Mouse (Mus musculus): ENCODE results near the gene Pigt. TPM values are rescaled to one million over a fixed set of nuclear protein-coding genes. Genes with fewer than 3 reads are reported as not detected.

Pigt gene
- polyA plus RNA-seq, 2 experiments: 21.7 to 25.6 TPM

DNA sequence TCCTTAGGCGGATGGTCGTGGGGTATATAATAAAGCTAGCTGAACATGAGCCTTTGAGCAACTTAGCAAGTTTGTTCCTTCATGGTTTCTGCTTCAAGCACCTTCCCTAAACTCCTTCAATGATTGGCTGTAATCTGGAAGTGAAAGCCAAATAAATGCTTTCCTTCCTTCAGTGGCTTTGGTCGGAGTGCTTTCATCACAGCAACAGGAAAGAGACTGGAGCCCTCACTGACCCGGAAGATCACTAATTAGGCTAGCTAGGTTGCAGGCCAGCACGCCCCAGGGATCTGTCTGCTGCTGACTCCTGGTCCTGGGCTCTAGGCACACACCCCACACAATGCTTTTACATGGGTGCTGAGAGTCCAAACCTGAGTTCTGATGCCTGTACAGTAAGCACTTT lies 31.2 kb downstream of the Pigt start:
- DNase-seq (ENCODE audit: low read depth in 3 of 3, low spot score in 3 of 3): no peak
- TF ChIP-seq EP300 (IDR thresholded peaks at IDR 0.05; ENCODE audit: low read depth): no peak
- no peak for TF ChIP-seq CTCF (IDR thresholded peaks at IDR 0.05; ENCODE audit: low read depth)
- WGBS (ENCODE audit: insufficient replicate concordance): 36% methylated on average over 5 of the region's 5 CpGs

DNA sequence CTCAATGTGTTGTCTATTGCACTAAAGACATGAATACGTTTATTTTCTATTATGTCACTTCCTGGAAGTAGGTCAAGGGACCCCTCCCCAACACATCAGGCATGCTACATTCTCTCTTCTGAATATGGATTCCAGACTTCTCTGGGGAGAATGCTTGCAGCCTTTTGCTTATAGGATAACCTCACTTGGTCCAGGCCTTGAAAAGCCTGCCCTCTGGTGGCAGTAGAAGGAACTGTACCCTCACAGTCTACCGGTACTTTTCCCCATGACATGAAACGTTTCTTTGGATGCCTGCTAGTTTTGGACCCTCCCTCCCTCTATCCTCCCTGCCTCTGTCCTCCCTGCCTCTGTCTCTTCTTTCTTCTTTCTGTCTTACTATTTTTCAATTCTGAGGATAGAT lies 33.8 kb downstream of the Pigt start:
- peak in 1 of 3 experiments; percentile 17 for DNase-seq (ENCODE audit: low read depth in 3 of 3, low spot score in 3 of 3)
- ATAC-seq (ENCODE audit: insufficient read depth): no peak
- H3K4me1 ChIP-seq (replicated peaks; ENCODE audit: control insufficient read depth in 2 of 2, insufficient read depth in 2 of 2, low read length in 1 of 2): 0 out of 4 replicates have a peak, but pooled peaks cover 0 to 1% of the 10 kb centered on the region in 2 experiments
- H3K36me3 ChIP-seq (replicated peaks; ENCODE audit: control insufficient read depth, insufficient read depth, low read depth): no peaks in the 10 kb centered on the region
- no peak overlapping the region for H3K9ac ChIP-seq (replicated peaks)
- WGBS (ENCODE audit: insufficient replicate concordance): 7% methylated on average over 3 of the region's 3 CpGs
- no peaks in the 10 kb centered on the region for H3K9me3 ChIP-seq (ENCODE audit: control insufficient read depth, low read length)
- H3K4me2 ChIP-seq (ENCODE audit: low read depth): no peak overlapping the region
- H3K27ac ChIP-seq: no peak overlapping the region
- no peak overlapping the region for H3K4me3 ChIP-seq (ENCODE audit: insufficient read depth in 1 of 2, low read depth in 2 of 2, low read length in 2 of 2)
- no peaks in the 10 kb centered on the region for H3K27me3 ChIP-seq (ENCODE audit: control insufficient read depth, insufficient read depth, low read length)
- TF ChIP-seq EP300 (IDR thresholded peaks at IDR 0.05; ENCODE audit: low read depth) (no peak), CTCF (IDR thresholded peaks at IDR 0.05; ENCODE audit: low read depth) (peak; percentile 91)

More for the DNA sequence above, 31.2 kb downstream of the Pigt start:
- Histone ChIP-seq H3K27me3 (ENCODE audit: control insufficient read depth, insufficient read depth, low read length) (no peaks in the 10 kb centered on the region), H3K4me3 (ENCODE audit: insufficient read depth in 1 of 2, low read depth in 2 of 2, low read length in 2 of 2) (no peak overlapping the region), H3K4me1 (replicated peaks; ENCODE audit: control insufficient read depth in 2 of 2, insufficient read depth in 2 of 2, low read length in 1 of 2) (0 out of 4 replicates have a peak, but pooled peaks cover 0 to 1% of the 10 kb centered on the region in 2 experiments), H3K36me3 (replicated peaks; ENCODE audit: control insufficient read depth, insufficient read depth, low read depth) (no peaks in the 10 kb centered on the region), H3K27ac (no peak overlapping the region), H3K9me3 (ENCODE audit: control insufficient read depth, low read length) (no peaks in the 10 kb centered on the region), H3K4me2 (ENCODE audit: low read depth) (no peak overlapping the region), H3K9ac (replicated peaks) (no peak overlapping the region)
- no peak for ATAC-seq (ENCODE audit: insufficient read depth)

DNA sequence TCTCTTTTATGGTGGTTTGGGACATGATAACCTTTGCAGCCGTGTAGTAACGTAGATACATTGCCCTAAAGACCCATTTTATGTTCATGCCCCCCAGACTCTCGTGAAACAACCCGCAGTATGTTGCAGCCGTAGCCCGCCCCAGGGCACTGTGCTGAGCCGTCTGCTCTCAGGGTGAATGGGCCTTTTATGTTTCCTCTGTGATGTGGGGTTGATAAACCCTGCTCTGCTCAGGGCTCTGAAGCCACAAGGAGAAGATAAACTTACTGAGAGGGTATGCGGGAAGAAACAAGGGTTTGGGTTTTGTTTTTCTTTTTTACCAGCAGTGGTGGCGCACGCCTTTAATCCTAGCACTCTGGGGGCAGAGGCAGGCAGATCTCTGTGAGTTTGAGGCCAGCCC lies 37.0 kb downstream of the Pigt start:
- no peak overlapping the region for H3K4me3 ChIP-seq (ENCODE audit: insufficient read depth in 1 of 2, low read depth in 2 of 2, low read length in 2 of 2)
- no peak overlapping the region for H3K27ac ChIP-seq
- TF ChIP-seq CTCF (IDR thresholded peaks at IDR 0.05; ENCODE audit: low read depth) (no peak), EP300 (IDR thresholded peaks at IDR 0.05; ENCODE audit: low read depth) (no peak)
- H3K9me3 ChIP-seq (ENCODE audit: control insufficient read depth, low read length): no peaks in the 10 kb centered on the region
- no peak overlapping the region for H3K4me2 ChIP-seq (ENCODE audit: low read depth)
- WGBS (ENCODE audit: insufficient replicate concordance): 41% methylated on average over 10 of the region's 10 CpGs
- no peaks in the 10 kb centered on the region for H3K27me3 ChIP-seq (ENCODE audit: control insufficient read depth, insufficient read depth, low read length)
- no peak for ATAC-seq (ENCODE audit: insufficient read depth)
- no peaks in the 10 kb centered on the region for H3K36me3 ChIP-seq (replicated peaks; ENCODE audit: control insufficient read depth, insufficient read depth, low read depth)
- H3K9ac ChIP-seq (replicated peaks): no peak overlapping the region
- 0 out of 4 replicates have a peak, but pooled peaks cover 0 to 1% of the 10 kb centered on the region in 2 experiments for H3K4me1 ChIP-seq (replicated peaks; ENCODE audit: control insufficient read depth in 2 of 2, insufficient read depth in 2 of 2, low read length in 1 of 2)
- DNase-seq (ENCODE audit: low read depth in 3 of 3, low spot score in 3 of 3): no peak

DNA sequence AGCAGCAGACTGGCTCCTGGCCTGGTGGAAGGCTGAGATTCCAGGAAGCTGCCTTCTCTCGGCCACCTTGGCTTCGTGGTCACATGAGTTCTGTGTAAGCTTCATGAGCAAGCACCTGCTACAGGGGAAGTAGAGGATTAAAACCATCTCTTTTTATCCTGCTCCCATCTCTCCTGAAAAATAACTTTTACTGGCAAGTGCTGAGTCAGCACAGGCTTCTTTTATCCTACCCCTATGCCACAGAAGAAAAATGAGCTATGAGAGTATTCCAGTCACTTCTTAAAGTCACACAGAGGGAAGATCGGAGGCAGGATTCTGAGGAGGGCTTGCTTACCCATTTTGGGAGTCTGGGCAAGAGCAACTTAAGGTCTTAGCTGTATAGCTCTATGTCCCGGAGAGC lies 39.7 kb downstream of the Pigt start:
- Histone ChIP-seq H3K27ac (no peak overlapping the region), H3K27me3 (ENCODE audit: control insufficient read depth, insufficient read depth, low read length) (no peaks in the 10 kb centered on the region), H3K36me3 (replicated peaks; ENCODE audit: control insufficient read depth, insufficient read depth, low read depth) (no peaks in the 10 kb centered on the region), H3K4me1 (replicated peaks; ENCODE audit: control insufficient read depth in 2 of 2, insufficient read depth in 2 of 2, low read length in 1 of 2) (no peaks in the 10 kb centered on the region; a peak in 1 of 4 replicates), H3K4me3 (ENCODE audit: insufficient read depth in 1 of 2, low read depth in 2 of 2, low read length in 2 of 2) (no peak overlapping the region), H3K9ac (replicated peaks) (no peak overlapping the region), H3K9me3 (ENCODE audit: control insufficient read depth, low read length) (no peaks in the 10 kb centered on the region), H3K4me2 (ENCODE audit: low read depth) (no peak overlapping the region)
- 51% methylated on average over 4 of the region's 4 CpGs for WGBS (ENCODE audit: insufficient replicate concordance)
- DNase-seq (ENCODE audit: low read depth in 3 of 3, low spot score in 3 of 3) (no peak), ATAC-seq (ENCODE audit: insufficient read depth) (no peak)
- no peak for TF ChIP-seq EP300 (IDR thresholded peaks at IDR 0.05; ENCODE audit: low read depth)
- TF ChIP-seq CTCF (IDR thresholded peaks at IDR 0.05; ENCODE audit: low read depth): no peak

DNA sequence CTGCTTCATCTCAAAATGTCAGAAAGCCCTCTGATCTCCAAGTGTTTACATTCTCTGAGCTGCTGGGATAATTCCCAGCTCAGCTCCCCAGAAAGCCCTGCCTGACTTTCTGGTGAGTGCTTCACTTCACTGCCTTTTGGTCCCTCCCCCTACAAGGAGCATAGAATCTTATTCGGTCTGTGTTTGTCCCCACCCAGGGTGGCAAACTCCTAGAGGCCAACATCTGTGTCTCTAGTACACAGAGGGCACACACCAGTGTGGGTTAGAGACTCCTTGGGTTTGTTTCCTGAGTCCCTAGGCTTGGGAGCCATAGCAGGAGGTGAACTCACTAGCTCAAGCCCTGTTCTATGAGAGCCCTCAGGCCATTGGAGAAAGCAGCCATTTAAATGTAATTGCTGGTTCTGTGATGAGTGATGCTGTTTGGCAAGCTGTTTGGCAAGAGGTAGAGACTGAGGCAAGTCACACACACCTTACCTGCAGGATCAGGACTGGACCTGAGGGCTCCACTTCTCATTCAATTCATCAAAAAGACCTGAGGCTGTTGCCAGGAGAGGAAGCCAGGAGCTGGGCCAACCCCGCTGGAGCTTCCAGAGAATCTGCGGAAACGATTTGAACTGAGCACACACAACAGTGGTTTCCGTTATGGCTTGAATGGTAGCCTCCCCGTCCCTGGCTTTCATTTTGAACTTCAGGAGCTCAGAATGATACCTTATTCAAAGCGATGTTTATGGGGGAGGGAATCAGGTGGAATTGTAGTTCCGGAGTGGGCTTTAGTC lies 43.5 kb downstream of the Pigt start:
- no peaks in the 10 kb centered on the region; a peak in 1 of 4 replicates for H3K4me1 ChIP-seq (replicated peaks; ENCODE audit: control insufficient read depth in 2 of 2, insufficient read depth in 2 of 2, low read length in 1 of 2)
- H3K36me3 ChIP-seq (replicated peaks; ENCODE audit: control insufficient read depth, insufficient read depth, low read depth): no peaks in the 10 kb centered on the region
- no peak overlapping the region for H3K4me2 ChIP-seq (ENCODE audit: low read depth)
- no peaks in the 10 kb centered on the region for H3K9me3 ChIP-seq (ENCODE audit: control insufficient read depth, low read length)
- no peaks in the 10 kb centered on the region for H3K27me3 ChIP-seq (ENCODE audit: control insufficient read depth, insufficient read depth, low read length)
- DNase-seq (ENCODE audit: low read depth in 3 of 3, low spot score in 3 of 3) (no peak), ATAC-seq (ENCODE audit: insufficient read depth) (no peak)
- no peak overlapping the region for H3K9ac ChIP-seq (replicated peaks)
- TF ChIP-seq EP300 (IDR thresholded peaks at IDR 0.05; ENCODE audit: low read depth) (no peak), CTCF (IDR thresholded peaks at IDR 0.05; ENCODE audit: low read depth) (no peak)
- no peak overlapping the region for H3K4me3 ChIP-seq (ENCODE audit: insufficient read depth in 1 of 2, low read depth in 2 of 2, low read length in 2 of 2)
- WGBS (ENCODE audit: insufficient replicate concordance): 19% methylated on average over 8 of the region's 8 CpGs
- H3K27ac ChIP-seq: no peak overlapping the region
